Mouse (Mus musculus) ES-Bruce4 (cell line): Measurements from ENCODE around the gene E2f2.

Experiments
- CTCF ChIP-seq: IDR thresholded peaks from one replicate; pipeline ENCODE4 v1.8.1; 2011; ENCODE audit warnings: low read depth, low read length
- EP300 ChIP-seq: IDR thresholded peaks from 2 replicates; pipeline ENCODE4 v1.6.1; 2011; ENCODE audit warnings: low read depth, low read length; ENCODE audit not compliant: insufficient read depth
- POLR2A ChIP-seq: IDR thresholded peaks from one replicate; pipeline ENCODE4 v1.8.1; 2011; ENCODE audit warnings: low read length; ENCODE audit not compliant: insufficient read depth

DNA sequence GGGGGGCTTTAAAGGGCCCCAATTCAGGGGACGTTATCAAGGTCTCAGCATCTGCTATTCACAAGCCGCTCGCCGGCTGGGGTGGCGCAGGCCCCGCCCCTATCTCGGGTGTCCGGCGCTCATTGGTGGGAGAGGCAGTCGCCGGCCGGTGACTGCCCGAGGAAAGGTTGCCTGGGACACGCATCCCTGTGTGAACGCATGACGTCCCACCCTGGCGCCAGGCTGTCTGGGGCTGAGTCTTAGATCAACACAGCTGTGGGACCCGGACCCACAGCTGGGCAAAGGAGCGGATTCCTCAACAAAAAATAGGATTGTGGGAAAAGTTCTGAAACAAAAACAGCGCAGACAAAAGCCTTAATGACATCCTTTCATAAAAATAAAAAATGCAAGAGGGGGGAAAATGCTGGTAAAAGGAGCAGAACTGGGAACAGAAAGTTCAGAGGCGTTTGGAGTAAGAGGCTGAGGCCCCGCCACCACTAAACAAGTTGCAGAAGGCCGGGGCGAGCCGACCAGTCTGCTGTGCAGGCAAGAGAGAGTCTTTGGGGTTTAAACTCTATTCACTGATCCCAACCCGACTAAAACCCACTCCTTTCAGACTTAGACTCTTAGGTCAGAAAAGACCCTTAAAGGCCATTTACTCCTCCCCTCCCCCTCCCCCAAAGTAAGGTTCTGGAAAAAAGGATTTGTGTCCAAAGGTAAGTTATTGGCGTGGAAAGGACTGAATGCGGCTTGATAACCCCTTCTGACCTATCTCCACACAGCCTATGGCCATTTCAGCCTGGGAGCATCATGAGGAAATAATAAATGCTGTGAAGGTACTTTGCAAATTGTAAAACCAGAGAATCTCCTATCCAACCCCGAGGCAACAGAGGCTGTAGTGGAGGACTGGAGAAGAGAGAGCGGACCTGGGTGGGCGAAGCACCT, 31.6 kb upstream of the E2f2 start:
- 0 out of 2 replicates have a peak, but pooled peaks have one; percentile 37 for TF ChIP-seq EP300
- TF ChIP-seq CTCF: no peak
- TF ChIP-seq POLR2A: no peak
